Mouse (Mus musculus): Measurements from ENCODE around the gene Pex11a.
"Not testable (repeated sequence)": the region's sequence is repeated elsewhere in the genome, so short reads cannot be mapped to it uniquely, and the experiment has no call there.

Gene Pex11a

DNA sequence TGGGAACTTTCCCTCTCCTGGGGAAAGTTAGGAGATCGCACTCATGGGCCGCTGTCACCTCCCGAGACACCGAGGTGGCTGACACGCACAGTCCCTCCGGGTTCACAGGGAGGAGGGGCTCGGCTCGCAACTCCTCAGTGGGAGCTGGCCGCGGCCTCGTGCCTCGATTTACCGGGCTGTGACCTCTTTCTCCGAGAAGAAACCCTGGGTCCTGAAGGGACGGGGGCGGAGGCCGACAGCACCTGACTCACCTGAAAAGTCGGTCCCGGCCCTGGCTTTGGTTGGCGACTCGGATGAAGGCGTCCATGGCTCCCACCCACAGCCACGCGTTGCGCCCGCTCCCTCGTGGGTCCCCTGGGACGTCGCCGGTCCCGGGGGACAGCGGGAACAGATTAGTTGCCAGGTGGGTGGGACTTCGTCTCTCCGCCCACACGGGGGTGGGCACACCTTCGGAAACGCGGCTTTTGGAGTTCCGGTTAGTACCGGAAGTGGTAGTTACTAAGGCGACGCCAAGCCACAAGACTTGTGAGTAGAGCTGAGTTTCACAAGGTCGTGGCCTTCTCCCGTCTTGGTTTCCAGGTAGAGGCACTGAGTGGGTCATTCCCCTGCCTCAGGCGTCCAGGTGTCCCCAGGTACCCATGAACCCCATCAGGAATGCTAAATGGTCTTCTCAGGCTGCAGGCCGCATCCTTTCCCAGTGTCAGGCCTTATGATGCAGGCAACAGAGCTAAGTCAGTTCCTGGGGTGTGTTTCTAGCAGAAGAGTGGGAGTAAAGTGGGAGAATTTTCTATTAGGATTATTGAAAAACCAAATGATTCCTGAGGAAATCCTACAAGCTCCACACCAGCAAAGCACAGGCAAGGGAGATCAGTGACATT lies at the start of gene Pex11a, which contains the start of gene Wdr93:
Pex11a (minus strand) TSS at position 473 of the 878 bp plus-strand sequence.
Wdr93 (plus strand) TSS at position 505 of the 878 bp plus-strand sequence.
- in situ Hi-C loops (cut with MboI, MseI) = no loop called here

DNA sequence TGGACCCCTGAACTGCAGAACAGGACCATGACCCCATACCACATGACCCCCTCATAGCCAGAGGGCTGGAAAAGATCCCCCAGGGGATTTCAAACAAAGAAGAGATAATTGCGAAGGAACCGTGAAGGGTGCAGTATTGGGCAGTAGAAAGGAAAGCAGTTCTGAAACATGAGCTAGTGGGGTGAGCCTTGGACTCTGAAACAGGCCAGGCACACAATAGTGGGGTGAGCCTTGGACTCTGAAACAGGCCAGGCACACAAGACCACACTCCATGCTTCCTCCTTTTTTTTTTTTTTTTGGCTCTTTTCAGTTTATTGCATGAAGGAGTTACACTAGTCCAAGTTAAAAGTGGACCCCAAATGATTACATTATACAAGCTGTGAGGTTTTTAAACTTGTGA lies 46.9 kb upstream of the Pex11a start:
- in situ Hi-C loops (cut with MboI, MseI) = not testable (repeated sequence)

DNA sequence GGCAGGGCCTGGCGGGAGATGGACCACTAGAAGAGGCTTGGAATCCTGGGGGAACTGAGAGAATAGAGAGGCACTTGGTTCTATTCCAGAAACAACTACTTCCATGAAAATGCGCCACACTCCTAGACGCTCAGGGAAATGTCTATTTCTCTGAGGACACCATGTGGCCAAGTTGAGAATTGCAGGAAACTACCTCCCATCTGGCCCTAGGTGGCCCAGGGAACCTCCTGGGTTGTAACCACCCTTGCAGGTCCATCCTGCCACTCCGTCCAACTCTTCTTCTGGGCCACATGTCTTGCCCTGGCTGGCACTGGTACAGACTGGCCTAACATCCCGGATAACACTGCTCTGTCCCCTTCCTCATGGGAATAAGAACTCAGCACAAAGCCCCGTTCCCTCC lies 43.4 kb upstream of the Pex11a start:
- in situ Hi-C loops (cut with MboI, MseI) = no loop called here

DNA sequence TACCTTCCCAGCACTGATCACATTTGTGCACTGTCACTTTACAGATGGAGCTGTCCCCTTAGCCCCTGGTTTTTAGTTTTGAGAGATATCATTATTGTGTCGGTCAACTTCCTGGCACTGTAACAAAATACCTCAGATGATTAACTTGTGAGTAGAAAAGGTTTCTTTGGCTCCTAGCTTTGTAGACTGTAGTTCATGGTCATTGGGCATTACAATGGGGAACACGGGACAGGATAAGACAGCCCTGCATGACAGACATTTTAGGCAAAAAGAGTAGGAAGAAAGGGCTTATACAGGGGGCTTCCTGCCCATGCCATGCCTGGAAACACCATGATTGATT lies 39.6 kb upstream of the Pex11a start:
- in situ Hi-C loops (cut with MboI, MseI) = no loop called here

DNA sequence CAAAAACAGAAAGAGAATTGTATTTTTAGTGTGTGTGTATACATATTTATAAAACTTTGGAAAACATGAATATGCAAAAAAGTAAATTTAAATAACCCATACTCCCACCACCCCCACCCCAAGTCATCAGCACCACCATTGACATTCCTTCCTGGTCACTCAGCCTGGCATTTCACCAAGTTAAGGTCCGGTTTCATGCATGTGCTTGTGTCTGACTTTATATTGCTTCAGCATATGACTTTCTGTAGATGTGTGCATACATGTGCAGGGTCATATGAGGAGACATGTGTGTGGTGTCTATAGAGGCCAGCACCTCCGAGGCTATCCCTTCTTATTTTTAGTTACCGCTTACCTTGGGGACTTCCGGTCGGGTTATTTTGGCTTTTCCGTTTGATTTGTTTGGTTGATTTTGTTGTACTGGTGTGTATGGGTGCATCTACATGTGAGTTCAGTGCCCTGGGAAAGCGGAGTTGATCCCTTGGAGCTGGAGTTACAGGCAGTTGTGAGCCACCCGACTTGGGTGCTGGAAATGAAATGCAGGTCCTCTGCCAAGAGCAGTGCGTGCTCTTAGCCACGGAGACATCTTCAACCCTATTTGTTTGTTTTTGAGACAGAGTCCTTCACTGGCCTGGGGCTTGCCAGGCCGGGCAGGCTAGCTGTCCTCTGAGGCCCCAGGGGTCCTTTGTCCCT lies 39.0 kb upstream of the Pex11a start:
- in situ Hi-C loops (cut with MboI, MseI) = no loop called here

DNA sequence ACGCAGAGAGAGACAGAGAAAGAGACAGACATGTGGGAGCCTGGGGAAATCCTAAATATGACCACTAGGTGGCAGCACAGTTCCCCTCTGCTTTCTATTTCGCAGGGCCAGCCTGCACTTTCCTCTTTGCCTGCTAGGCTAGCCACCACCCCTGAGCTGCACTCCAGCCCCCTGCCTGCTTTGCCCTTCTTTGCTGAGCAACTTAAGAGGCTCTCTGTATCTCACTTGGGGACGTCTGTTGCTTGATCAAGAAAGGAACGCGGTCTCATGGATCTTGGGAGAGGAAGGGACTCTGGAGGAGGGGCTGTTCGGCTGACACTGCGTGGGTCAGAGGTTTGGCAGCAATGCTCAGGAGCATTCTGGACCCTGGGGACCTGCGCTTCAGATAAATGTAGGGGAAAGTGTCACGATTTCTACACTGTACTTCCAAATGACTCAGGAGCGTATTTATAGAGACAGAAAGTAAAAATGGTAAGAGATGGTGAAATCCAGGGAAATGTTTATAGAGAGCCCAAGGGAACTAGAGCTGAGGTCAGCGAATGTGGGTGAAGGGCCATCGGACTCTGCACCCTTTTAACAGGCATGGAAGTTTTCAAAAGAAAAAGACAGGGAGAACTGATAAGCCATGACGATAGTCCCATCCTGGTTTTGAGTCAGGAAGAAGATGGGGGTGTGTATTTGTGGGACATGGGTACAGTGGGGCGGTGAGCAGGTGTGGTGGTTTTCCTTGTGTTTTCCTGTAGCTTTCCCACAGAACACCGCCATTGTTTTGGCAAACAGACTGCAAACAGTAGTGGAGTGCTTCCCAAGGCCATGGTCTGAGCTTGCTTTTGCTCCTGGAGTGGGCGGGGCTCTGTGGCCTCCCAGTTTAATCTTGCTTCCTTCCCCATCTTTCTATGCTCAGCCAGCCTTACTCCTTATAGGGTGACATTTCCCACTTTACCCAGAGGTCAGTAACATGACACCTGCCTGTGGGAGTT lies 38.0 kb upstream of the Pex11a start:
- in situ Hi-C loops (cut with MboI, MseI) = no loop called here

DNA sequence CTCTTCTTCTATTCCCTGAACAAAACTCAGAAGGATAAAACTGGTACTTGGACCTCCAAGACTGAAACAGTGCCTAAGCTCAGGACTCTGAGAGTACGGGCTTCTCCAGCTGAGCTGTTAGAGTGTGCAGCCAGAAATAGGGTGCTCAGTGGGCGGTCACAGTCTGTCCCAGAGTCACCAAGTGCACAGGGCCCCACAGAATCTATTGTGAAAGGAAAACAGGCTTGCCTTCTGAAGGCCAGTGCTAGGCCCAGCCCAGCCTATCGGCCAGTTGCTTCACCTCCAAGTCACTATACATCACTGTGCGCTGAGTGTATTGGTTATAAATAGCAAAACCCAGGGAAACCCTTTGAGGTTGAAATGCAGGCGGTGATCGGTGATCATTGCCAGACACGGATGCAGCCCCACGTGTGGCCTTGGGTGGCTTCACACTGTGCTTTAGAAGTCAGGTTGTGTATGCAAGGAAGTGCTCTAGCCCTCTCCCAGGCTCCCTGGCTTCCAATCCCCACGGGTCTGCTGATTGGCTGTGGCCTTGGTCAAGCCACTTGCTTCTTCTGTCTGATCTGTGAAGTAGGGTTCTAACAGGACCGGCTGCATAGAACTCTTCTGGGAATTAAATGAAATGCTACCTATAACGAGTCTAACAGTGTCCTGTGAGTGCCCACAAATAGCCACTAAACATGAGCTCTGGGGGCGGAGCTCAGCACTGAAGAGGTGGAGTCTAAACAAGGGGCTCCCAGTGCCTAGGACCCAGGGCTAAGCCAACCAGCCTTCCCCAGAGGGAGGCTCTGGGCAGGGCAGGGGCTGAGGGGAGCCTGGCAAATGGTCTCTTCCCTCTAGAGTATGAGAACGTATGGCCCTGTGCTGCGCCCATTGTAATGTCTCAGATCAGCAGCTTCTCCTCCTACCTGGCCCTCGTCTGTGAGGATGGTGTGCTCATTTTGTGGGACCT lies 28.9 kb upstream of the Pex11a start:
- in situ Hi-C loops (cut with MboI, MseI) = no loop called here

DNA sequence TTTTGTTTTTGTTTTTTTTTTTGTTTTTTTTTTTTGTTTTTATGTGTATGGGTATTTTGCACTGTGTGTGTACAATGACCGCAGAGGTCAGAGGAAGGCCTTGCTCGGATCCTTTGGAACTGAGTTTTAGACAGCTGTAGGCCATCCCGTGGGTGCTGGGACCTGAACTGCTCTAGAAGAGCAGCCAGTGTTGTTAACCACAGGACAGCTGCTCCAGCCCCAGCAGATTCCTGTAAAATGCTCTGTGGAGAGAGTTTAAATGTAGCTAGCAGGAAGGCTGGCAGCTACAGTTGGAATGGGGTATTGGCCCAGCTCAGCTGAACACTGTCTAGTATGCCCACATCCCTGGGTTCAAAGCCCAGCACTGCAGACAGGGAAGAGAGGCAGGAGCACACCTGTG lies 26.7 kb upstream of the Pex11a start:
- in situ Hi-C loops (cut with MboI, MseI) = no loop called here

DNA sequence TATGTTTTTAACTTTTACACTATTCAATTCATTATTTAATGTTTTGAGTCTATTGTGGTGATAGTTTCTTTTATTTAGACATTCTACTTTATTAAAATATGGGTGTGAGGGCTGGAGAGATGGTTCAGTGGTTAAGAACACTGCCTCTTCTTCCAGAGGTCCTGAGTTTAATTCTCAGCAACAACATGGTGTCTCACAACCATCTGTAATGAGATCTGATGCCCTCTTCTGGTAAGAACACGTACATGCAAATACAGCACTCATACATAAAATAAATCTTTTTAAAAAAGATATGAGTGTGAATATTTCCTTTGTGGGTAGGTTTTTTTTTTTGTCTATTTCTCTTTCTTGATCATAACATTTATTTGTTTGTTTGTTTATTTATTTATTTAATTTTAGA lies 23.1 kb upstream of the Pex11a start:
- in situ Hi-C loops (cut with MboI, MseI) = no loop called here

DNA sequence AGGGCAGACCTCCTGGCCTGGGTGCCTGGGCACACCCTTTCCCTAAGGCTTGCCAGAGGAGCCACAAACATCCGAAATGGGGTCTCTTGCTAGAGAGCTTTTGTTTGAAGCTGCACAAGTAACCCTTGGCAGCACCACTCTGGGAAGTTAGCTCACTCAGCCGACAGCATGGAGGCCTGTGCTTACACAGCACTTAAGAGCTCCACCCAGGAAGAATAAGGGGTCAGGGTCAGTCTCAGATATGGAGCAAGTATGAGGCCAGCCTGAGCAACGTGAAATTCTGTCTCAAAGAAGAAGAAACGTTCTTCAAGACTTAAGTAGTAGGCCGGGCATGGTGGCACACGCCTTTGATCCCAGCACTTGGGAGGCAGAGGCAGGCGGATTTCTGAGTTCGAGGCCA lies 19.2 kb upstream of the Pex11a start:
- in situ Hi-C loops (cut with MboI, MseI) = no loop called here

DNA sequence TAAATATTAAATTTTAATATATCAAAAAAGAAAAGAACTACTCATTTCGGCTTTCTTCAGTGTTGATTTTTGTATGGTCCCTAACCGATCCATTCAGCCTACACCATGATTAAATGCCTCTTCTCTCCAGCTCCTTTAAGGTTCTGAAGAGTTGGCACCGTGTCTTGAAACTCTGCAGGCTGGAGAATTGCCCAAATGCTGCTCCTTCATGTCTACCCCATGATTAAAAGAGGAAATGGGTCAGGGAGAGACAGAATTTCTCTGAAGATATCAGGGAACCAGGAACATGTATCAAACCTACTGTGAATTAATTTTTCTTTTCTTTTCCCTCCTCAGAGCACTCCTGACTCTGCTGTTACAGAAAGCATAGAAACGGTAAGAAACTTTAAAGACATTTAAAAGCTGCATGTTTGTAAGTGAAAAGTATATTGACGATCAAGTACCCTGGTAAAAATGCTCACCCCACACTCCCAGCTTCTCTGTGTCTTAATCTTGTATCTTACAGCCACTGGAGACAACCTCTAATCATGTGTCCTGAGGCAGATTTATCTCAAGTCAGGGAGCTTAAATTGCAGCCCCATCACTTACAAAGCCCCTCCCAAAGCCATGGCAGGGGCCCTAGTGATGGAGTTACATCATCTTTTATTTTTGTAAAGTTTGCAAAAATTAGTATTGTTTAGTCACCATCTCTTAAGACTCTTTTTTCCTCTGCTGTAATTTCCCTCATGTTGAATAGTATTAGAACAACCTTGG lies 18.4 kb upstream of the Pex11a start:
- in situ Hi-C loops (cut with MboI, MseI) = no loop called here

DNA sequence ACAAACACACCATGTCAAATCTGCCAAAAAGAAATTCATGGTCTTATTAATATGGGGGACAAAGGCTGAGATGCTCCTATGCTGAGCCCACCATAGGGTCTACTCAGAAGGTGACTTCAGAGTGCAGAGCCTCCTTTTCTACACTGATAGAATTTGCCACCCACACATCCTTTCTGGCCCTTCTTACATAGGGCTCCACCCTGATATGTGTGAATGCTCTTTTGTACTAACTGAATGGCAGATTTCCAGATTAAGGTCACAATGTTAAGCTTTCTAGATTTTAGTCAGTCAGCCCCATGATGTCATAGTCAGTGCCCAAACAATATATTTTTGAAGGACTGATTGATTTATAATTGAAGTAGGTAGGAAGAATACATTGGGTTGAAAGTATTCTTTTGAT lies 16.8 kb upstream of the Pex11a start:
- in situ Hi-C loops (cut with MboI, MseI) = no loop called here

DNA sequence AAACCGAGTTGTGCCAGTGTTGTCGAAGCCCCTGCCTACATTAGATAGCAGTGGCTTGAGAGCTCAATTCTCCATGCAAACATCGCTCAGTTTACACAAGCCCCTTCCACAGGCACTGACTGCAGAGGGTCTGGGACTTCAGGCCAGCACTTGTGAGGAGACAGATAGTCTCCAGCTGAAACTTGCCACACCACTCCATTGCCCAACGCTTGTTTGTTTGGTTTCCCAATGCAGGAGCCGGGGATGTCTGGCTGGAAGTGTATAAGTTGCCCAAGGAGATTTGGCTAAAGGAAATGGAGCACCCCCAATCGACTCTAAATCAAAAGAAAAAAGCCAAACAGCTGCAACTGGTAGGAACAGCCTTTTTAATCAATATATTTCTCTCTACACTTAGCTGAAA lies 15.2 kb upstream of the Pex11a start:
- in situ Hi-C loops (cut with MboI, MseI) = no loop called here

DNA sequence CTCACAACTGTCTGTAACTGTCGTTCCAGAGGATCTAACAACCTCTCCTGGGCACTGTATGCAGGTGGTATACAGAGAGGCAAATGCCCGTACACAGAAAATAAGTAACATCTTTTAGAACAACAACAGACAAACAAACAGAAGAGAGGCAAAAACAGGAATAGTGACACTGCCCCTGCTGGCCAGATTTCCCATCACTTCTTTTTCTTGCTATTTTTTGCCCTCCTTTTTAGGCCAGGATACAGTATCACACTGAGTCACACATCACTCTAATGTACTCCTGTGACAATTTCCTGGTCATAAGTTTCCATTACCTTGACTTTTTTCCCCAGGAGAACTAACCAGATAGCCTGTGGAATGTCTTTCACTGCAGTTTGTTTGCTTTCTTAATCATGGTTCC lies 13.4 kb upstream of the Pex11a start:
- in situ Hi-C loops (cut with MboI, MseI) = no loop called here

DNA sequence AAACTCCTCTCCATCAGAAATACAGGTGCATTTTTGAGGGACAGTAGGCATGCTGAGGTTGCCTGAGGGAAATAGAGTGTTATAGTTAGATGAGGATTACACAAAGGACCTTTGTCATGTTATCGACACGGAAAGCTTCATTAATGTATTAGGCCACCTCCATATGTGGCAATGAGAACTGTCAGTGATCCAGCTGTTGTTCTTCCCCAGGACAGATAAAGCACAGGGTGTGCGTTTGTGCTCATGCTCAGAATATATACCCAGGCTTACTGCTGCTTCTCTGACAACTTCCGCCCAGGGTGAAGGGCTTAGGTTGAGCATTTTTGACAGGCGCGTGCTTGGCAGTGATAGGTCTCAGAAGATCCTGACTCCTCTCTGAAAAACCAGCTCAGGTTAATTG lies 6.6 kb upstream of the Pex11a start:
- in situ Hi-C loops (cut with MboI, MseI) = no loop called here

DNA sequence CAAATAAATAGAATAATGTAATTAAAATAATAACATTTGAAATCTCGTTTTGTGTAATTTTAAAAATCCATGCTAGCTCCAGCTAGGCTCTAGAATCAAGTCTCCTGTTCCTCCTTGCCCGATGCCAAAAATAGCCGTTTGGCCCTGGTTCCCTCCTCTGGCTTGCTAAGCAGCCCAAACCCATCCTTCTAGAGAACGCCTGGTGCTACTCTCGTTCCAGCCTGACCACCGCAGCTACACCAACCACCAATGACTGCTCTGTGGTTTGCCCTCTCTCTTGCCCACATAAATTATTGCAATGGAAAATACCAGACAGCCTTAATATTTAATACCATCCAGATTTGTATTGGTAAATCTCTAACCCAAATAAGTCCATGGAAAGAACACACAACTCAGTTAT lies 4.7 kb upstream of the Pex11a start:
- in situ Hi-C loops (cut with MboI, MseI) = no loop called here

DNA sequence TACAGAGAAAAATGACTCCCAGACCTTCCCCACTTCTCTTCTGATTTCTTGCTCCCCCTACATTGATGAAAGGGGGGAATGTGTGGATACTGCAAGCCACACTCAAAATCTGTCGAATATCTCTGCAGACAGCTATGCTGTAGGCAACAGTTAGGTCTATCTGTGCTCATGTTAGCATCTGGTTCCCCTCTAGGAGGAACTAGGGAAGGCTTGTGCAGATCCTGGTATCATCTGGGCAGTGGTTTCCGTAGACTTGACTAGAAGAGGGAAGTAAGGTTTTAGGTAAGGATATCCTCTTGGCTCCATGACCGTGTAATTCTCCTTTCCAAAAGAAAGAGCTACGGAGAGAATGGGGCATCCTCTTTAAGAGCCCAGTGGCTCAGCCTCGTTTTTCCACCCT lies 1.7 kb upstream of the Pex11a start:
- in situ Hi-C loops (cut with MboI, MseI) = no loop called here

DNA sequence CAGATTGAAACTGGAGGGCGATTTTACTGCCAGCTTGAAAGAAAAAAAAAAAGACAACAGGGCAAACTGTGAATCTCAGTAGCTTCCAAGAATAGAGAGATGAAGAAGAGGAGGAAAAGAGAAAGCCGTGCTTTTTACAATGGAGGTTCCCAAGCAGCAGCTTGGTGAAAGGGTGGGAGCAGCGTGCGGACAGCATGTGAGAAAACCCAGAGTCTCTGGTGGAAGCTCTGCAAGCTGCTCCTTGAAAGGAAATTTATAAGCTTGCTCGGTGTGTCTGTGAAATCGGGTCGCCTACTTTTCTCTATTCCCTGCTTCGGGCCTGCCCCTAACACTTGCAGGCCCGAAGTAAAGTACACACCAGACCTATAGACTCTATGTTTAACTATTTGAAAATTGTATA lies 1.1 kb upstream of the Pex11a start:
- in situ Hi-C loops (cut with MboI, MseI) = no loop called here

DNA sequence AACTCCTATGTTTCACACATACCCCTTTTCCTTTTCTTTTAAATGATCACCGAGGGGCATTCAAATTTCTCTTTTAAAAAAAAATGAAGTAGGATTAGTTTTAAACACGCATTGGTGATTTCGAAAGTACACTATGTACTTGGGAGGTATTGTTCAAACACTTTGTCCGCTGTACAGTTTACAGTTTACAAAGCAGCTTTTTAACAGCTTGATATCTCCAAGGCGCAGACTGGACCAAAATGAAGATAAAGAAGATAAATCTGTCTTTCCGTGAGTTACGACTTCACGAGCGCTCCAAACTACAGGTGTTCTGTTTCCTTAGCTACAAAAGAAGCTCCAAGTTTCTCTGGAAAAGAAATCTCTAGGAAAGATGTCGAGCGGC lies 663 bp downstream of the Pex11a start:
- in situ Hi-C loops (cut with MboI, MseI) = no loop called here

DNA sequence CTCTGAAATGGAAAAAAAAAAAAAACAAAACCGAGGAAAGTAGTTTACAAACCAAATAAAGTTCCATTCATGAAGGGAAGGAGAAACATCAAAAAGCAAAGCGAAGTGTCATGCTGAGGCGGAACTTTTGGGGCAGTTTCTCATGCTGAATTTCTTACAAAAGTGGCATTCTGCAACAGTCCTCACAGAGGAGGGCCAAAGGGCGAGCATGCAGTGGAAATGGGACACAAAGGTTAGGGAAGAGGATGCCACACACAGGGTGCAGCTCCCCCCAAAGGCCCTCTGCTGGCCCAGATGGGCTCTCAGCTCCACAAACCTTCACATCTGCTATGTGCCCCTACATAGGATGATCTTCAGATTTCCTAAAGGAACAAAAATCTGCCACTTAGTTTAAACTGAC lies 2.7 kb downstream of the Pex11a start:
- in situ Hi-C loops (cut with MboI, MseI) = no loop called here
